Mouse (Mus musculus): Measurements from ENCODE around the gene Pdzd8.
A peak's percentile ranks its signal among the peaks of the same experiment; 100 is the strongest.

Pdzd8 gene

GRCm38 (mm10) chr19:59354906-59355305 lies 9.3 kb upstream of the Pdzd8 start:
- DNase-seq (ENCODE audit: extremely low read depth, low read depth) = no peak

GRCm38 (mm10) chr19:59352760-59353159 lies 7.2 kb upstream of the Pdzd8 start:
- no peak for DNase-seq (ENCODE audit: extremely low read depth, low read depth)

DNA sequence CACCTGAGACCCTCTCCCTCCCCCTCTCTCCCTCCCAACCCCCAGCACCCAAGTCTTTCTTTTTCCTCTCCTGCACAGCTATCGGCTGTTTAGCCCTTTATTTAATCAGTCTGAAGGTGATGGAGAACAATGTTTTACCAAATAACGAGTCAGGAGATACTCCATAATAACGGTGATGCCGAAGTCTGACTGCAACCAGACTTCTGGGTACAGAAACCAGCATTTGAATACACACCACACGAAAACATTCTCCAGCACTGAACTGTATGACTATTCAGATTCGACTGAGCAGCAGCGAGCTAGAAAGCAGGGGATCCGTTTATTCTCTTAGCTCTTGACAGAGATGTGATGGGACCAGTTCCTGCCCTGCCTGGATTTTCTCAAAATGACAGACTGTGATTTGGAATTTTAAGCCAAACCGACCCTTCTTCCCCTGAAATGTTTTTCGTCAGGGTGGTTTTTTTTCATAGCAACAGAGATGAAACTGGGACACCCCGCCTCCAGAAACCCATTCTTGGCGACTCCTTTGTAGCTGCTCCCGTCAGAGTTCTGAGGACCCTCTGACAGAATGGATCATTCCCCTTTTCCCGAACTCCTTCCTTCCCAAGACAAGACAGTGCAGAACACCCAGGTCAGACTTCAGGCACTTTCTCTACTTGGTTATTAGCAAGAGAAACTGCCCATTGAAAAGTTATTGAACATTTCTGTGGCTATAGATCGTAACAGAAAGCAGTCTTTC lies 5.7 kb upstream of the Pdzd8 start:
- no peak for DNase-seq (ENCODE audit: extremely low read depth, low read depth)

- peak; percentile 100 for DNase-seq (ENCODE audit: extremely low read depth, low read depth)
Measured at GRCm38 (mm10) chr19:59350273-59350903, 4.8 kb upstream of the Pdzd8 start.

GRCm38 (mm10) chr19:59349329-59349960 lies 3.9 kb upstream of the Pdzd8 start:
- no peak for DNase-seq (ENCODE audit: extremely low read depth, low read depth)

DNA sequence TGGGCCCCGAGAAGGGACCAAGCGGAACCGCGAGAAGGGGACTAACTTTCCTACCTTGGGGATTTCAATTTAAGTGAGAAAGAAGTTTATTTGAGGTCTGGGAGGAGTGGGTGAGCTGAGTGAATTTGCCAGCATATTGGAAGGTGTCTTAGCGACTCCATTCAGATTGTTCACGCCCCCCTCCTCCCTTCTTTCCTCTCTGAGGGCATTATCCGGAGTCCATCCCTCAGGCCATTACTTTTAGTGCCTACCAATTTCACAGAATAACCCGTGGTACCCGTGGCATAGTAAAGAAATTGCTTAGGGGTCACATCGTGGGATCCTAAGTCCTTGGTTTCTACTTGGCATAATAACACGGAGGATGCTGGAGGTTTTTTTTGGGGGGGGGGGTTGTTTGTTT lies 745 bp upstream of the Pdzd8 start:
- no peak for DNase-seq (ENCODE audit: extremely low read depth, low read depth)

- no peak for DNase-seq (ENCODE audit: extremely low read depth, low read depth)
Measured at GRCm38 (mm10) chr19:59345081-59345657, 411 bp downstream of the Pdzd8 start.

DNA sequence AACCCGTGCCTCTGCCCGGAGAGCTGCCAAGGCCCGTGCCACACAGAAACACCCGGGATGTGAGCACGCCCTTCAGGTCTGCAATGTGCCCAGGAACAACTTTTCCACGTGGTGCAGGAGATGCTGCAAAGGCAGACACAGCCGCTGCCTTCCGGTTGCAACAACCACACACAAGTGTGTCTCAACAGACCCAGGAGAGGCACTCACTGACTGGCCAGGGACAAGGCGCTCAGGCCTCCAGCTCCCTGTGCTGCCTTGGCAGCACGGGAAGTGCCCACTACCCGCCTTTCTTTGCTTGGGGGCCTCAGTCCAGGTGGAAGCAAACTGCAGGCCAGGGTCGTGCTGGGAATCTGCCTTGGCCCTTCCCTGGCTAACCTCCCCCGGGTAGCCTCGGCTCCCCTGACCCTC lies 1.3 kb downstream of the Pdzd8 start:
- no peak for DNase-seq (ENCODE audit: extremely low read depth, low read depth)

DNA sequence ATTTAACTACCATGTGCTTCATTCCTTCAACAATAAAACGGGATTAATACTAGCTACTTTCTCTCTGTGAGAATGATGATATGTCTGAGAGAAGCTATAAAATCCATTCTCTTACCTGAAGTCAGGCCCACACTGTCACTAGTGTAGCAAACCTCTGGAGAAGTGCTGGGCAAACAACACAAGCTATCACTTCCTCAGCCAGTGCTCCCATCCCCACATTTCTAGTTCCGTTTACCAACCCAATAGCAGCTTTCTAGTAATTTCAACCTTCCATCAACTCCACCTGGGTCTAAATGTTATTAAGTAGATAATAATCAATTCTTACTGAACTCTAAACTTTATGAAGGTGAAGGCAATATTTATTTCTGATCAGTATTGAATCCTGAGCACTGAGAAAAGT lies 2.6 kb downstream of the Pdzd8 start:
- no peak for DNase-seq (ENCODE audit: extremely low read depth, low read depth)

DNA sequence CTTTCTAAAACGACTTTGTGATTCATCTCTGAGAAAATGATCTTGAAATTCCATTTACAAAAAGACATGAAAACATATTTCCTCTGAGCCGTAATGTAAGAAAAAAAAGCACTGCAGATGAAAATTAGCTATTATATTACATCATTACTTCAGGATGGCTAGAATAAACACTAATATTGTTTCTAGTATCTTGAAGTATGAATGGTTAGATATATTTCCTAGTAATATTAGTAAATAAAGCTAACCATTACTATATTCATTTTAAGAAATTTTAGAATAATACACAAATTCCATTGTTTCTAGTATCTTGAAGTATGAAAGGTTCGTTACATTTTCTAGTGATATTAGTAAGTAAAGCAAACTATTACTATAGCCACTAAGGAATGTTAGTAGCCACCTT lies 5.7 kb downstream of the Pdzd8 start:
- no peak for DNase-seq (ENCODE audit: extremely low read depth, low read depth)

DNA sequence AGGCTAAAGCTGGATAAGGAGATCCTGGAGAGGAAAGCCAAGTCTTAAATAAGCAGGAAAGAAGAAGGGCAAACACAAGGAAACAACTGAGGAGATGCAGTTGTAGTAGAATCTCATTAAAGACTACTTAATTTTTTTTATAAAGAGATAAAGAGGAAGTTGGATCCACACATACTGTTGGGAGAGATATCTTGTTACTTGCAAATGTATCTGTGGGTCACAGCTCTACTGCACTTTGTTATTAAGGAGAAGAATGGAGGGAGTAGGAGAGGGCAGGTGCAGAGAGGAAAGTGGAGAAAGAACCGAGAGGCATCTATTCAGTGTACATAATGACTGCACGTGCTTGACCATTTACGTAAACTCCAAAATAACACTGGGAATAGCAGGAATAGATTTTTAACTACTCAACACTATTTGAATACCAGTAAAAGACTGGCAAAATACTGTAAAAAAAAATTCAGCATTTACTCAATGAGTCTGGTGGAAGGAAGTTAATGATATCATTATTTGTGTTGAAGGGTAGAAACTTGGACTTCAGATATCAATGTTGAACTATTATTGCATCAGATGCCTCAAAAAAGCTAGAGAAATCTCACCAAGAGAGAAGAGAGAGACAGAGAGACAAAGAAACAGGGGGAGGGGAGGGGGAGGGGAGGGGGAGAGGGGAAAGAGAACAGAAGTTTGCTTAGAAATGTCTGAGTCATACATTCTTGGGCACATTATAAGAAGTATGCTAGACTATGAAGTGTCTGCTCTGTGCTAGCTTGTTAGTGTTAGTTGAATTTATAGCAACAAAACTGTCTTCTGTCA lies 7.5 kb downstream of the Pdzd8 start:
- DNase-seq (ENCODE audit: extremely low read depth, low read depth) = peak; percentile 89

DNA sequence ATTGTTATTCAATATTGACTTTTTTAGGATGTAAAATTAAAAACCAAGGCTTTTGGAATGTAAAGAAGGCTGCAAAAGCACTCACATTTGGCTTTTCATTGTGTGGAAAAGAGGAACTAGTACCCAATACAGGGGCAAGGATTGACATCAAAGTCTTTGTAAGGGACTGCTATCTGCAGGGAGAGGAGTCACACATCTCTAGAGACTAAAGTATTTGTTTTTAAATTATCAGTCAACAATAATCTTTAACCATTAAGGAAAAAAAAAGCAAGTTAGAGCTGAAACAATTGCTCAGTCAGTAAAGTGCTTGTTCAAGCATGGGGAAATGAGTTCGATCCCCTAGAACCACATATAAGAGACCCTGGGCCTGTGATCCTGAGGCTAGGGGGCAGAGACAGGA lies 8.9 kb downstream of the Pdzd8 start:
- DNase-seq (ENCODE audit: extremely low read depth, low read depth) = no peak

GRCm38 (mm10) chr19:59330816-59331225 lies 14.8 kb downstream of the Pdzd8 start:
- no peak for DNase-seq (ENCODE audit: extremely low read depth, low read depth)

DNA sequence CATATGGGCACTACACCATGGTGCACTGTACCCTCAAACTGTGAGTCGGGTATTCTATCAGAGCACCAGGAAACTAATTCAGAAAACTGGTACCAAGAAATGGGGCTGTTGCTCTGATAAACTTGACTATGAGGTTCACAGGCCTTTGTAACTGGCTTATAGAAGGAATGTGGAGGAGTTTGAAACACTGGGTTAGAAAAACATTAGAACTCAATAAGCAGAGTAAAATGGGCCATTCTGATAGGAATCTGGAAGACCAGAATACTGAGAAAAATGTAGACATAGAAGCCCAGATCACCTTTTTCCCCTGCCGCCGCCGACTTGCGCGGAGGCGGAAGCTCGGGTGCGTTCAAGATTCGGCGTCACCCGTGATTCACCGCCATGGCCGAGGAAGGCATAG lies 23.6 kb downstream of the Pdzd8 start, which contains the start of gene Rps12-ps3:
TSS of gene Rps12-ps3 (plus strand) at position 301 of the 400 bp plus-strand sequence.
- no peak for DNase-seq (ENCODE audit: extremely low read depth, low read depth)

- DNase-seq (ENCODE audit: extremely low read depth, low read depth) = no peak
Measured at GRCm38 (mm10) chr19:59316571-59316970, 29.0 kb downstream of the Pdzd8 start.

GRCm38 (mm10) chr19:59315308-59315707 lies 30.3 kb downstream of the Pdzd8 start:
- no peak for DNase-seq (ENCODE audit: extremely low read depth, low read depth)

- DNase-seq (ENCODE audit: extremely low read depth, low read depth) = no peak
Measured at GRCm38 (mm10) chr19:59292183-59292839, 53.3 kb downstream of the Pdzd8 start.

DNA sequence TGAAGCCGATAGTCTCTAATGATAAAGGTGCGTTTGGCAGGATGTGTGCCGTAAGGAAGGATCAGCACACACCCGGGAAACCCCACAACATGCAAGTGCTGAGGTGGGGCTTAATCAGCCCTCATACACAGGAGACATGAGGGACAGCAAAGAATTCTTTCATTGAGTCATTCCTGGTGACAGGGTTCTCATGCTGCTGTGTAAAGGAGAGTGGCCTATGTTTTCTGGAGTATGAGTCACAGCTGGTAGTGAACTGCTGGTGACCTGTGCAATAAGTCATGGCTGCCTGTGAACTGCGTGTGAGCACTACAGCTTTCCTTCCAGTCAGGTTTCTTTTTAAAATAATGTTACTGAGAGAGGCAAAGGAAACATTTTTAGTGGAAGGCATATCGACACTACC lies 55.8 kb downstream of the Pdzd8 start:
- DNase-seq (ENCODE audit: extremely low read depth, low read depth) = no peak

DNA sequence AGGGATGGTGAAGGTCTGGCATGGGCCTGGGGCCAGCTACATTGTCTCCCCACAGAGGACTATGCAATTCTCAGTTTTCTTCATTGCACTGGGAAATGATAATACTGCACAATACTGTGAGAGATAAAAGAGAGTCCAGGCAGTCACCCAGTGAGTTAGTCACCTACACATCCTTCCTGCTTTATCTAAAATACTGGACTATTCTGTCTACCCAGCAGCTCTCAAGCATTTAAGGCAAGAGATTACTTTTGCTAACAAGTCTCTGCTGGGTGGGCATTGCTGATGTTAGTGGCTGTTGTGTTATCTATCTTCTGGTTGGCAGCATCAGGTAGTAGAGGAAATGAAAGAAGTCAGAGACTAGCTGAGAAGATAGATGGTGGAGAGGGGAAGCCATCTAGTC lies 56.5 kb downstream of the Pdzd8 start:
- peak; percentile 16 for DNase-seq (ENCODE audit: extremely low read depth, low read depth)

- no peak for DNase-seq (ENCODE audit: extremely low read depth, low read depth)
Measured at GRCm38 (mm10) chr19:59282001-59282400, 63.6 kb downstream of the Pdzd8 start.

DNA sequence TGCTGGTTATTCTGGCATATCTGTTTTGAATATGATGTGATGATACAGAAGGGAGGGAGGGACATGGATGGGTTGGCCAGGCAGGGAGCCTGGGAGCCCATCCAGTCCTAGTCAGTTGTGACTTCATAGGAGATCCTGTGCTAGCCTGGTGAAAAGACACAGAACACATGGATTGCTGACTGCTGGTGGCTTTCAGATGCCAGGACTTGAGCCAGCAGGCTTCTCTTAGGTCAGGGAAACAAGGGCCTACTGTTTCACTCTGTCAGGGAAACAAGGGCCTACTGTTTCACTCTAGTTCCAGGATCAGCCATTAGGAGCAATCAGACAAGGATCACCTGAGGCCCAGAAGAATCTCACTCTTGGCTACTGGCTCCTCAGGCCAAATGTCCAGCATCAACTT lies 64.7 kb downstream of the Pdzd8 start:
- DNase-seq (ENCODE audit: extremely low read depth, low read depth) = no peak

Measured in MEL-GATA-1-ER (cell line).